Mouse (Mus musculus): ENCODE measurements around the gene Ang2.
"Not testable (repeated sequence)": the region's sequence is repeated elsewhere in the genome, so short reads cannot be mapped to it uniquely, and the experiment has no call there.

The Ang2 gene

DNA sequence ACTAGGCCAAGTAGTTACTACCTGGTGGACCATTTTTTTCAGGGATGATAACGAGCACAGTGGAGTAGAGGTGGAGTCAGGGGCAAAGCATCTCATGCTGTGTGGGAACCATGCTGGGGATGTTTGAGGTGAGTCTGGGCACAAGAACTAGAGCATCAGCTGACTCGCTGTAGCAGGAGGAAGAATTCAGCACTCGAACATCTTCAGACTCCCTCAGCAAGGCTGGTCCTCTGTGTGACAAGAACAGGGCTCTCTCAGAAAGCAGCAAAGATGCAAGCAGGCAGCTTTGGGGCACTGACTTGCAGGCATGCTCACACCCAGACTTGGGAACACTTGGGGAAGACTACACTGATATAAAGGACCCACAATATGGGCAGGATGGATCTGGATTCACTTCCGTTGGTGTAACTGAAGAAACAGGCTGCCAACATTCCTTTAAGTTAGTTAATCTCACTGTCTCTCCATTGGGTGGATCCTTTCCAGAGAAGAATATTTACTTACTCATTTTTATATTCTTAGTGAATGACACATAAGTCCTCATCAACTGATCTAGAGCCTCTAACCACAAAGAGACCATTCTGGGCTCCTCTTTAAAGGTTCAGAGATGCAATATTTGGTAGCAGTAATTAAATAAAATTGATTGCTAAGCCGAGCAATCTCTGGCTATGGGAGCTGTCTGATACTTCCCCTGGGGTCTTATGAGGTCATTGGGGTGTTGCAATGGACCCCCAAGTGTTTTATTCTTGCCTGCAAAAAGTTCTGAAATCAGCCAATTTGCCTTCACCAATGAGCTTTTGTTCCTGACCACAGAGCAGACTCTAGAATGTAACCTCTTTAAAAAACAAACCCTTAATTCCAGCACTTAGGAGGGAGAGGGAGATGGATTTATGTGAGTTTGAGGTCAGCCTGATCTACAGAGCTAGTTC is at the start of gene Ang2:
TSS of gene Ang2 (minus strand) at position 51 of the 926 bp plus-strand sequence.
- POLR2A ChIA-PET: interaction anchor here in 1 of 4 experiments (0.6 kb wide), 1 partner anchor 334 kb away, joined by 3 read pairs; no protein-coding TSS in a partner anchor
- CTCF ChIA-PET: no interaction called here

DNA sequence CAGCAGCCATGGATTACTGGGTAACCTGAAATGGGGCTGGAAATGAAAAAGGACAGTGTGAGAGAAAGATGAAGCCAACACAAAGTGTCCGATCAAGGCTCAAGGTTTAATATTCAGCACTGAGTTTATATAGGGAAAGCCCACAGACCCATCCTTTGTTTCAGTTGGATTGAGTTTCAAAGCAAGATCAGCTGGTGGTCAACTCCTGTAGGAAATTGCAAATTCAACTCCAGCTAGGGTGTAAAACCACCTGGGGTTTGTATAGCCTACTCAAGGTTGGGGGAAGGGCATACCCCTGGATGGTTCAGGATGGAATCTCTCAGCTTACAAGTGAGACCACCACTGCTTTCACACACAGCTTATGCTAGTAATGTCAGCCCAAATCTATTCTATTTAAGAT is 48.8 kb upstream of the Ang2 start:
- ChIA-PET POLR2A (no interaction called here), CTCF (interaction anchor here in 2 of 4 experiments (0.8 to 1.1 kb wide), 2 partner anchors 18 to 140 kb away, joined by 3 read pairs; no protein-coding TSS in a partner anchor)

DNA sequence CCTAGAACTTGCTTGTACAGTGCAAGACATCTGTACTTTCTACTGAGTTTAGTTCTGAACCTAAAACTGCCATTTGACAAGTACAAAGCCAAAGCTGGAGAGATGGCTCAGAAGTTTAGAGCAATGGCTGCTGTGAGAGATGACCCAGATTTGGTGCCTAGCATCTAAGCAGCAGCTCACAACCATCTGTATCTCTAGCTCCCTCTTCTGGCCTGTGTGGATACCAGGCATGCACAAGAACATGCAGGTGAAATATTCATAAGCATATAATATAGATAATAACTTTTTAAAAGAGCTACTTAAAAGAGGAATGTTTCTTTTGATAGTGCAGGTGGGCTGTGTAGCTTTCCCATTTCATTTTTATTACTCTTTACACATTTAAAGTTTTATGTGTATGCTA is 42.0 kb upstream of the Ang2 start:
- ChIA-PET CTCF (interaction anchor here (0.6 to 2.1 kb wide), 18 partner anchors 25 to 481 kb away, joined by 3 to 13 read pairs (median 4); no protein-coding TSS in a partner anchor), POLR2A (interaction anchor here in 1 of 4 experiments (0.5 kb wide), 2 partner anchors 78 to 199 kb away, joined by 3 to 5 read pairs; no protein-coding TSS in a partner anchor)

DNA sequence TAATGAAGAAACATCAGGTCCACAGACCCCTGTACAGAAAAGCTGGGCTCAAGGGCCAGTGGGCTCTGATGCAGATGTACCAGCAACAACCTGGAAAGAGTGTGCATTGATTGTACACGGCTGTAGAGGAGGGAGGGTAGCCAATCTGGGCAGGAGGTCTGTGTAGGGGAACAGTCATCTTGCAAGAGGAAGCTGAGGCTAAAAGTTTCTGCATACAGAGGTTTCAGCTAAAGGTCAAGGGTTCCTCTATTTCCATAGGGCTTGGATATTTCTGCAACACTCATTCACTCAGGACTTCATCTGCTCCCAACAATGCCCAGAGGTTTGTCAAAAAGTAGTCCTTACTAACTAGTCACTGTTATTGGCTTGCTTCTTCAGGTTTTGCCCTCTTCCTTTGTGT is 38.5 kb upstream of the Ang2 start:
- CTCF ChIA-PET: interaction anchor here in 1 of 4 experiments (1.4 to 1.8 kb wide), 2 partner anchors 28 to 61 kb away, joined by 4 read pairs; no protein-coding TSS in a partner anchor
- POLR2A ChIA-PET: not testable (repeated sequence)

DNA sequence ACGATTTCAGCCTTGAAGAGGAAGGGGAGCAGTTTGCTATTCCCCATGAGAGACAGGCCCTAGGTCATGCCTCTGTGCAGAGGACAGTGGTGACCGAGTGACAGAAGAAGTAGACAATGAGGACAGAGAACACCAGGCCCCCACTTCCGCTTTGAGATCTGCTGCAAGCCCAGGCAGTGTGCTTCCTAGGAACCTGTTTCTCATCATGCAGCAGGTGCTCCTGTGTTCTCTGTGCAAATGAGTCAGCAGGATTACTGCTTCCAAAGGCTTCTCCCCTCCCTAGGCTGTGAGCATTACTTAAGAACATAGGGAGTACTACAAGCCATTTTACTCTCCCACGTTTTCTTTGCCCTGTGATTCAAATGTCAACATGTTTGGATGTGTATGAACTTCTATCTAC is 30.7 kb upstream of the Ang2 start:
- POLR2A ChIA-PET, CTCF ChIA-PET: not testable (repeated sequence)

DNA sequence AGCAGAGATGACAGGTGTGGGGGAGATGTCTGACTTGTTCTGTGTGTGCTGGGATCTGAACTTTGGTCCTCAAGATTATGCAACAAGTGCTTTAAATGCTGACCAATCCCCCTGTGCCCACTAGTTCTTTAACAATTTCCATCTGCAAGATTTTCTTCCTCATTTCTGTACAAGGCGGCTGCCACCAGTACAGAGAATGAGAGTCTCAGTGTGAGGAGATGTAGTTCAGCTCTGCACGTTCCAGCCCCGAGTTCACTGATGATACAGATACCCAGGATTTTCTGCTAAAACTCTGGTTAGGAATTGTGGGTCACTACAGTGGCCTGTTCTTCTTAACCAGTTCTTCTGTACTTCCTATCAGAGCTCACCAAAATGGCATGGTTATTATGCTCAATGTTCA is 21.1 kb upstream of the Ang2 start:
- CTCF ChIA-PET, POLR2A ChIA-PET: not testable (repeated sequence)

DNA sequence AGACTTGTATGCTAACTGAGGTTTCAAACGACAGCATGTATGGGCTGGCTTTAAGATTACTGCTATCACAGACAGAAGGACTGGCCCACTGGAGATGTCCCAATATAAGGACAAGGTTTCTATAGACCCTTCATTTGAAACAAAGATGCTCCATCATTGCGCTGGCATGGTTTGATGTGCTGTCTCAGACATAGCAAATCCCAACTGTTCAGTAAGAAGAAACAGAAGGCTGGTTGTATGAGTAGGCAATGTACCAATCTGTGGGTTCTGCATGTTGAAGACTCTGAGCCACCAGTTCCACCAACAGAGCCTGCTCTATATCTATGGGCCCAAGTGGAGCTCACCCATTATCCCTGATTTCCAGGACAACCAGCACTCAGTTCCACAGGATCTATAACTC is 4.2 kb upstream of the Ang2 start, which contains the start of gene Ear14:
TSS of gene Ear14 (plus strand) at position 277 of the 400 bp plus-strand sequence.
- POLR2A ChIA-PET: no interaction called here
- CTCF ChIA-PET: no interaction called here

DNA sequence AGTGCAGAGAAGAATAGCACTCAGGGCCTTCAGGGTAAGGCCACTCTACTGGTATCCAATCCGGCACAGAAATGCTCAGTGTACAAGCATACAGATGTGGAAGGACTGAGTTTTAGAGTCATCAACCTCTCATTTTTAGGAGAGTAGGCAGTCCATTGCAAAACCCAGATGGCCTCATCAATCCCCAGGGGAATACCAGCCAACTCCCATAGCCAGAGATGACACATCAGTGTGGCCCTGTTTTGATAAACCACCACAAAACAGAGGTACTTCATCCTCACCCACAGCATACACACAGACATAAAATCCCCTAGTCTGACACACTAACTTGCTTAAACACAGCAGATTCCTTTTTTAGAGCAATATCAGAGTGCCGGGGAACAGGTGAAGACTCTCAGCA is 1.5 kb upstream of the Ang2 start:
- CTCF ChIA-PET: no interaction called here
- POLR2A ChIA-PET: interaction anchor here in 1 of 4 experiments (0.6 kb wide), 1 partner anchor 106 kb away, joined by 3 read pairs; no protein-coding TSS in a partner anchor

DNA sequence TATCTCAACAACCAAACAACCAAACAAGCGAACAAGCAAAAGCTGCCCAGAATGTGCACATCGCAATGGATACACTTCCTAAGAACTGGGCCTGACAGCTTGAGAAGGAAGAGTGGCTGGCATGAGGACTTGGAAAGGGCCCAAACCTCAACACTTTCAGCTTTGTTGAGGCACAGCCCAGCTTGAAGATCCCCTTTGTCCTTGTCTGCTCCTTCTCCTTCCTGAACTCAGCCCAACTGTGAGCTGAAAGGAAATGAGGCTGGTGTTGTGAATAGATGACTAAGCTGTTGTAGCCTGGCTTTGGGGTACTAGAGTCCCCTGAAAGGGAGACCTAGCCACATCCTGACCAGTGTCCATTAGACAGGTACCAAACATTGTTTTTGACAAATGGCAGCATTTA is 1.1 kb upstream of the Ang2 start:
- POLR2A ChIA-PET: interaction anchor here in 2 of 4 experiments (0.6 kb wide), 2 partner anchors 106 to 333 kb away, joined by 3 read pairs; no protein-coding TSS in a partner anchor
- CTCF ChIA-PET: no interaction called here

DNA sequence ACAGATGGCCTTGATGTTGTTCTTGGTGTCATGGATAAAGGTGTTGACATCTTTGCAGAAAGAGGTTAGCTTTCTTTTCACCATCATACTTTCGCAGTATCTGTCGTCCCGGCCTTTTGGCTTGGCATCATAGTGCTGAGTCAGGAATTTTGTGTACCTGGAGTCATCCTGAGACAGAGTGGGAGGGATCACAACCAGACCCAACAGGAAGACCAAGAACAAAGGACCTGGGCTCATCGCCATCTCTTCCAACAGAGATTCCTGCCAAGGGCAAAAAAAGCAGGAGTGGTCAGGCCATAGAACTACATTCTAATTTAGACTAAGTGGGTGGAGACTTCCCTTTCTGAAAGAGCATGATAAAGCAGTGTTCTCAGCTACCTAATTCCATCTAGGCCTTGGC is 3.3 kb downstream of the Ang2 start:
- ChIA-PET CTCF (interaction anchor here in 2 of 4 experiments (0.5 to 0.7 kb wide), 2 partner anchors 19 to 119 kb away, joined by 3 to 4 read pairs; no protein-coding TSS in a partner anchor), POLR2A (interaction anchor here in 3 of 4 experiments (0.6 to 1.6 kb wide), 4 partner anchors 8 to 63 kb away, joined by 3 read pairs; no protein-coding TSS in a partner anchor)

DNA sequence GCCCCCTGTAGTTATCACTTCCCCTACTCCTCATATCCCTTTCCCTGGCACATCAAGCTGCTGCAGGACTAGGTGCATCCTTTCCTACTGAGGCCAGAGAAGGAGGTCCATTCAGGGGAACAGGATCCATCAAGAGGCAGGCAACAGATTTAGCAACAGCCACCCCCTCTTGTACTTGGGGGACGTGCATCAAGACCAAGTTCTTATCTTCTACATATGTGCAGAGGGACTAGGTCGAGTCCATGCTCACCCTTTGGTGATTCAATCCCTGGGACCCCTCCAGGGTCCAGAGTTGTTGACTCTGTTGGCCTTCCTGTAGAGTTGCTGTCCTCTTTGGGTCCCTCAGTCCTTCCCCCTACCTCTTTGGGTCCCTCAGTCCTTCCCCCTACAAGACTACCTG is 17.9 kb downstream of the Ang2 start:
- CTCF ChIA-PET: interaction anchor here in 1 of 4 experiments (1.6 kb wide), 1 partner anchor 8 kb away, joined by 3 read pairs; no protein-coding TSS in a partner anchor
- POLR2A ChIA-PET: not testable (repeated sequence)

DNA sequence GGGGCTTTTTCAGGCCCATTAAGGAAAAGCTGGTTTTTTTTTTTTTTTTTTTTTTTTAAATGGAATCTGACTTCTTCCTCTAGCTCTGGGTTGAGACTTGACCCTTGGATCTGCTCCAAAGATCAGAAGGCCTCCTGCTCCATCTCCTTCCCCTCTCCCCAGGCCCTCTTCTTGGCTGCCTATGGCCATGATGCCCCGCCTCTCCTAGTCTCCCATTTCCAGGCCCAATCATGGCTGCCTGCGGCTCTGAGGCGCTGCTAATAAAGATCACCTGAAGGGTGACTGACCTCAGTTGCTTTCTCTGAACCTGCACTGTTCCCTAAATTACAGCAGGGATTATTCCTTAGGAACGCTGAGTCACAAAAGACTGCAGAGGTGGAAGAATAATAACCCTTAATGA is 25.1 kb downstream of the Ang2 start:
- CTCF ChIA-PET: interaction anchor here (0.6 to 1.8 kb wide), 11 partner anchors 8 to 177 kb away, joined by 3 to 24 read pairs (median 7); no protein-coding TSS in a partner anchor

DNA sequence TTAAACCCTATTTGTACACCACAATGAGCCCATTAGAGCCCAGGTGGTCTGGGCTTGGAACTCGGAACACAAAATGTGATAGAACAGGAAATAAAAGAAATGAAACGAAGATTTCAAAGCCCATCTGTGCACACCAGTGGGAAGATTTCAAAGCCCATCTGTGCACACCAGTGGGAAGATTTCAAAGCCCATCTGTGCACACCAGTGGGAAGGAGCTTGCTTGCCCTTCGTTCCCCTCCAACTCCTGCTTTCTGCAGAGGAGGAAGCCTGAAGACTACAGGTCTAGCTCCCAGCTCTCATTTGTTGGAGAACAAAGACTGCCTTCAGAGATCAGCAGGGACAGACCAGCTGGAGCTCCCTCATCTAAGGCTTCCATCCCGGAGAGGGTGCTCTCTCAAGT is 26.0 kb downstream of the Ang2 start:
- CTCF ChIA-PET: interaction anchor here (0.7 to 1.8 kb wide), 12 partner anchors 9 to 141 kb away, joined by 3 to 24 read pairs (median 5); no protein-coding TSS in a partner anchor
- POLR2A ChIA-PET: interaction anchor here in 1 of 4 experiments (0.7 kb wide), 1 partner anchor 232 kb away, joined by 3 read pairs; no protein-coding TSS in a partner anchor

More for the DNA sequence above, 25.1 kb downstream of the Ang2 start:
- POLR2A ChIA-PET: interaction anchor here in 2 of 4 experiments (0.6 to 0.7 kb wide), 3 partner anchors 93 to 366 kb away, joined by 3 read pairs; partner anchors contain the start of genes Ccnb1ip1 (in 1 of the 2) and Parp2 (in 1 of the 2)

DNA sequence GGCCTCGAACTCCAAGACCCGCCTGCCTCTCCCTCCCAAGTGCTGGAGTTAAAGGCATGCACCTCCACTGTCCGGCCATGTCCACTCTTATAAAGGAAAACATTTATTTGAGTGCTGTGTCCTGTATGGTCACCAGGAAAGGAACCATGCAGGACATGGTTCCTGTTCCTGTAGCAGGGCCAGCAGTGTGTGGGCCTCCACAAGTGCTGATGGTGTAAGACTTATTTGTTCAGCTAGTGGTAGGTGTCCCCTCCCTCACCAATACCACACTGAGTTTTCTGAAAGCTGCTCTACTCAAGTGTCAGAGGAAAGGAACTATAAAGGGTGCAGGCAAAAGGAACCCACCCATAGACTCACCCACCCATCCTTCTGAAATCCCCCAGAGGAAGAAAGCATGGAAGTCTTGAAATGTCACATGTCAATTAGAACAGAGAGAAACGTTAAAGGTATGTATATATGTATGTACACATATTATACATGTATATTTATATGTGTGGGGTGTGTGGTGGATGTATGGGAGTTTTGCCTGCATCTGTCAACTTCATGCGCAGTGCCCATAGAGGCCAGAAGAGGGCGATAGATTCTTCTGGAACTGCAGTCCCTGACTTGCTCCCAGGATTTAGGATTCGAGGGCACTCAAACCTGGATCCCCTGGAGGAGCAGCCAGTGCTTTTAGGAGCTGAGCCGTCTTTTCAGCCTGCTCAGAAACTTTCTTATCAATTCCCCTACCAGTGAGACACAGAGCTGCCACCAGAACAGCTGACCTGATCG is 26.7 kb downstream of the Ang2 start:
- CTCF ChIA-PET: interaction anchor here (0.7 to 1.8 kb wide), 11 partner anchors 10 to 96 kb away, joined by 3 to 24 read pairs (median 6); no protein-coding TSS in a partner anchor
- POLR2A ChIA-PET: not testable (repeated sequence)

DNA sequence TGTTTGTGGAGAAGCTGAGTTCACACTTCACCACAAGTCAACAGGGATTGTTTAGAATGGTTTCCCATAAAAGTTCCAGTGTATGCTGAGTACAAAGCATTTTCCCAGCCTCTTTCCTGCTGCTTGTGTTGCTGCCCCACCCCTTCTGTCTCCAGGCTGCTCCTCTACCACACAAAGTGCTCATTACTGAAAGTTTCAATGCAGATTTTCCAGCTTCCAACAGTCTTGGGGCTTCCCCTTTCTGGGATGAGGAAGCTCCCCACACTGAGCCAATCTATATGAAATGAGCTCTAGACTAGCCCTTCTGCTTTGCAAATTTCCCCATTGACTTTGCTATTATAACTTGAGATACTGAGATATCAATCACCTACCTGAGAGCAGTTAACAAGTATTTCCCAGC is 32.9 kb downstream of the Ang2 start:
- ChIA-PET POLR2A (no interaction called here), CTCF (interaction anchor here in 3 of 4 experiments (0.6 to 1.0 kb wide), 3 partner anchors 75 to 408 kb away, joined by 3 read pairs; no protein-coding TSS in a partner anchor)

DNA sequence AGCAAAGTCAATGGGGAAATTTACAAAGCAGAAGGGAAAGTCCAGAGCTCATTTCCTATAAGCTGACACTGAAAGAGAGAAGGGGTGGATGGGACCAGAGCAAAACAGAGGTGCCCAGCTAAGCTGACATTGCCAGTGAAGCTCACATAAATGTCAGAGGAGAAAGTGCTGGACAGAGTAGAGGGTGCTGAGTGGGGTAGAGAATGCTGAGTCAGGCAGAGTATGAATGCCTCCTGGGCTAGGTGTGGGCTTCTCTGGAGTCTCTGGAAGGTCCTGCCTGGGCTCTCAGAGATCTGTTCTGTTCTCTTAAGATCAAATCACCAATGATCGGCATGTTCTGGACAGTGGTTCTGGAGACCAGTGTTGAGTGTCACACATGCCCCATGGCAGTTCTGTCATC is 33.5 kb downstream of the Ang2 start:
- POLR2A ChIA-PET: no interaction called here
- CTCF ChIA-PET: interaction anchor here in 3 of 4 experiments (0.6 to 0.9 kb wide), 4 partner anchors 11 to 408 kb away, joined by 3 read pairs; no protein-coding TSS in a partner anchor

DNA sequence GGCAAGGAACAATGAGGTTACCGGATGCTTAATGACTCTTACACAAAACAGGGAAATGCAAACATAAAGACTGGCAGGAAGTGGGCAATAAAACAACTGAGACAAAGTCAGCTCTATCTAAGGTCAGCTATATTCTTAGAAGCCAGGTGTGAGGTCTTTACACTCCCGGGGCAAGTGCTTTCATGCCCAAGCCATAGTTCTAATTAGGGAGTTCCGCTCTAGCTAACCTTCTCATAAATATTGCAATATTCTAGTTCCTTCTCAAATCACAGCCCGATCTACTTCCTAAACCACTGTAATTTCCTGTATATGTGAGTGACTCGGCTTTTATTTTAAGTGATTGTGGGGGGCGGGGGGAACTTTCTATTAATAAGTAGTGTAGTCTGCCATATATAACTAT is 35.6 kb downstream of the Ang2 start:
- ChIA-PET CTCF (interaction anchor here in 1 of 4 experiments (0.6 kb wide), 1 partner anchor 141 kb away, joined by 3 read pairs; no protein-coding TSS in a partner anchor), POLR2A (interaction anchor here in 1 of 4 experiments (0.6 to 0.9 kb wide), 3 partner anchors 14 to 183 kb away, joined by 3 to 5 read pairs (median 3); no protein-coding TSS in a partner anchor)

DNA sequence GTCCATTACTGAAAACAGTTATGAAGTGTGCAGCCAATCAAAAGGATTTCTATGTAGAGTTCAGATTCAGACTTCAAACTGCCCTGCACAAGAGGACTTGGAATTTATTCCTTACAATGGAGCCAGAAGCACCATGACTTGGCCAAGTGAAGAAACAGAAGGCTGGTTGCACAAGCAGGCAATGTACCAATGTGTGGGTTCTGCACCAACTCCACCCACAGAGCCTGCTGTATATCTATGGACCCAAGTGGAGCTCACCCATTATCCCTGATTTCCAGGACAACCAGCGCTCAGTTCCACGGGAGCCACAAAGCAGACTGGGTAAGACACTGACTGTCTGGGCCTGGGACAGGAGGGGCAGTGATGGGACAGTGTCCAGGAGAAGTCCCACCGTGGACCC is 37.0 kb downstream of the Ang2 start, which contains the start of gene Rnase2b:
TSS of gene Rnase2b (plus strand) at position 285 of the 400 bp plus-strand sequence.
- POLR2A ChIA-PET: not testable (repeated sequence)

DNA sequence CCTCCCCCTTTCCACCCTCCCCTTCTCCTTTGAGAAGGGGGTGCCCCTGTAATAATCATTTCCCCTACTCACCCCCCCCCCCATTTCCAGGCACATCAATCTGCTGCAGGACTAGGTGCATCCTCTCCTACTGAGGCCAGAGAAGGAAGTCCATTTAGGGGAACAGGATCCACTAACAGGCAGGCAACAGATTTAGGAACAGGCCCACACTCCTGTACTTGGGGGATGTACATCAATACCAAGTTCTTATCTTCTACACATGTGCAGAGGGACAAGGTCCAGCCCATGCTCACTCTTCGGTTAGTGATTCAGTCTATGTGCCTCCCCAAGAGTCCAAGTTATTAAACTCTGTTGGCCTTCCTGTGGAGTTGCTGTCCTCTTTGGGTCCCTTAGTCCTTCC is 41.9 kb downstream of the Ang2 start:
- ChIA-PET POLR2A (no interaction called here), CTCF (no interaction called here)

More for the DNA sequence above, 37.0 kb downstream of the Ang2 start, which contains the start of gene Rnase2b:
- CTCF ChIA-PET: not testable (repeated sequence)

Data from embryonic stem cell, embryonic (primary cell).